Mouse (Mus musculus) lung, adult 18-20 months (tissue): ENCODE measurements around the gene Slc22a3.

Experiments used
- DNase-seq, 2 experiments: peaks; one replicate each; pipeline ENCODE4 v3.0.0; 2022; ENCODE audit warnings: mixed read lengths in 2 of 2

The Slc22a3 gene

DNA sequence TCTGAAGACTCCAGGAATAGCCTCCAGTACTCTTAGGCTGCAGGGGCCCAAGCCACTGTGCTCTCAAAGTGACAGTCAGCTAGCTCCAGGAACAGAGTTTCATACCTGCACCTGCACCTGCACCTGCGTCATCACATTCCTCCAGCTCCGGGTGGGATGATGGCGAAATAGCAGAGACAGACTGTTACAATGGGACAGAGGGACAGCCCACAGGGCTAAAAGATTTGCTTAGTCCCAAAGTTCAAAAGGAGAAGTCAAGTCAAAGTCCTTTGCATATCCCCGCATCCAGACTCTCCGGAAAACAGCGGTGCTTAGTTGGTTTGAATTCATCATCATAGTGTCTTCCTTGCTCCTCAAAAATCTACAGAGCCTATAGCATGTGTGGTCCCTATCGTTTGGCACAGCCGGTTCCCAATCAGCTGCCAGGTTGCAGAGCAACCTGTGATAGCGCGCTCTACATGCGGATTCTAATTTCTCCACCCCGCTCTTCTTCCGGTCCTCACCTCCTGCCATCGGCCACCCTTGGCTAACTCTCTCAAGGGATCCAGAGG is at the start of gene Slc22a3:
Gene Slc22a3, minus strand, starts transcription at position 51 of the 551 bp plus-strand sequence.
- no peak for DNase-seq

DNA sequence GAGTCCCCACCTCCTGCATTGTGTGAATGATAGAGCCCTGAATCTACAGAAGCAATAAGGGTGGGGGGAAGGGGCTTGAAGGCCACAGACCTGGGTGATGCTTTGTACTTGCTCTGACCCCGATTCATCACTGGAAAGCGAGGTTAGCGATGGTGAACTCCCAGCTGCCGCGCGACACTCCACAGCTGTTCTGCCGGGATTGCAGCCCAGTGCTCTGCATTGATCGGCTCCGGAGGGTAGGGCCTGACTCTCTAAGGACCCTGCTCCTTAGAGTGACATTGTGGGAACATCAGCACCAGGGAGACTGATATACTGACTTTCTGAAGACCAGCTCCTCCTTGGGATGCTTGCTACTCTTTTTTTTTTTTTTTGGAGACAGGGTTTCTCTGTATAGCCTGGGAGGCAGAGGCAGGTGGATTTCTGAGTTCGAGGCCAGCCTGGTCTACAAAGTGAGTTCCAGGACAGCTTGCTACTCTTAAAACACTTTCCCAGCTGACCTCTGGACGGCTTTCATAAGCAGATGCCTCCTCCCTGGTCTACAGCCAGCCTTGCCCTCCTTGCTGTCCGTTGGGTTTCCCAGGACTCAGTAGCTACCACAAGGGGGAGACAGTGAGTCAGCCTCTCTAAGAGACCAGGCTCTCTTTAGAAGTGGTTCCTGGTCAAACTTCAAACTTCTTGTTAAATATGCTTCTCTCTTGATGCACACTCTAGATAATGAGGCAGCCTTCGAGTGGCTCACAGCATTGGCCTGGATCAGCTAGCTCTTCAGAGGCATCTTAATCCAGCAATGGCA is 27.0 kb upstream of the Slc22a3 start:
- peak; percentile 60 to 75 for DNase-seq

DNA sequence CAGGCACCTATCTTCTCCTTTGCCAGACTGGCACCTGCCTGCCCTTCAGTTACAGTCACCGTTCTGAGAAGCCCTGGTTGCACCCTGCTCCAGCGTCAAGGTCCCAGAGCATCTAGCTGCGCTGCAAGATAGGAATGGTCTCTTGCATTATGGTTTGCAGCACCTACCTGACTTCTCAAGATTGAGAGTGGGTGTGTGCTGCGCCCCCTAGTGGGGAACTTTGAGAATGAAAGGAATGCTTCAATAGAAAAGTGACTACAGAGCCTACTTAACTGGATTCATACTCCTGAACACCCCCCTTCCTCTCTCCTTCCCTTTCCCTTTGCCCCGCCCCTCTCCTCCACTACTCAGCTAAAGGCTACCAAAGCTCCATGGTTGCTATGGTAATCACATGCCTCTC is 24.6 kb upstream of the Slc22a3 start:
- peak; percentile 18 to 31 for DNase-seq

DNA sequence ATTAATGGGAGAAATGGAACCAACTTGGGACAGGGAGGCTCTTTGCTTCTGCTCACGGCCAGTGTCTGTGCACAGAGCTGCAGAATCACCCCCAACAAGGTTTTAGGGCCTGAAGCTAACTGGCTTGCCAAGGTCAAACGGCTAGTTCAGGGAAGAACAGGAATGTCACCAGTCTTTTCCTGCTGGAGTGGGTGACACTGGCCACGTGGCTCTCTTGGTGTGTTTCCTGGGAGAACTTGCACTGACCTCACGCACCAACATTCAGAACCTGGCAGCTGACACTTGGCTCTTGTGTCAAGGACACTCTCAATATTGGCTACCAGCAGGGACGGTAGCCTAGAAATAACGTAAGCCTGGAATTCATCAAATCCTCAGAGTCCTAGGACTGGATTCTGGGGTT is 22.6 kb upstream of the Slc22a3 start:
- peak; percentile 16 to 46 for DNase-seq

DNA sequence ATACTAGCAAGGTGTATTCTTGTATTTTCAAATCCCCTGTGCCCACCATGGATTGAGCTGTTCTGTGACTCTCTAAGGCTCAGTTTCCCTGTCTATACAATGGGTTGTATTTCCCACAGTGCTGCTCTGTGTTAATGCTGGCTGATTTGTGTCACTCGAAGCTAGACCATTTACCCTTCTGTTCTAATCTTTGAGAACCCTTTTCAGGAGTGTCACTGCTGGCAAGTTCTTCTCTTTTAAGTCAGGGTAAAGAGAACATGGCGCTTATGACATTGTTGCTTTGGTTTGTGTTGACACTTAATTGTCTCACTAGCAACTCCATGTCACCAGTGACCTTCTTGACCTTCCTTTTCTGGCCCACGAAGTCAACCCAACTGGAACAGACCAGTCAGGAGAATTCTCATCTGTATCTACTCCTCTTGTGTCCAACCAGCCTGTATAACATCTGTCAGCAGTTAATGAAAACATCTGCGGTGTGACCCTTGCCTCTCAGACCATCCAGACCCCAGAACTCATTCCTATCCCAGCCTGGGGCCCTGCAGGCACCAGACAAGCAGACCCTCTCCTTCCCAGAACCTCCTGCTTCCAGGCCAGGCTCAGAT is 22.0 kb upstream of the Slc22a3 start:
- peak in 1 of 2 experiments; percentile 32 for DNase-seq

DNA sequence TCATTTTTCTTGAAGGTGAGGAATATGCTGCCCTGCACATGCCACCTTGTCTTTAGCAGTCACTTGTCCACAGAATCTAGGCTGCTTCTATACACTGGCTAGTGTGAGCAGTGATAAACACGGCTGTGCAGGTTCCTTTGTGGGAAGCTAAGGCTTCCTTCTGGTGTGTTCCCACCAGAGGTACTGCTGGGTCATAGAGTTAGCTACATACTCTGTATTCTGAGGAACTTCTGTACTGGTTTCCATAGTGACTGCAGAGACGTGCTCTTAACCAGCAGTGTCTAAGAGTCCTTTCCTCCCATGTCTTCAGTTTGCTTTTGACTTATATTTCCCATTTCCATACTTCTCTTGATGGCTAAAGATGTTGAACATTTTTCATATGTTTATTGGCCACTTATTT is 11.6 kb upstream of the Slc22a3 start:
- no peak for DNase-seq

DNA sequence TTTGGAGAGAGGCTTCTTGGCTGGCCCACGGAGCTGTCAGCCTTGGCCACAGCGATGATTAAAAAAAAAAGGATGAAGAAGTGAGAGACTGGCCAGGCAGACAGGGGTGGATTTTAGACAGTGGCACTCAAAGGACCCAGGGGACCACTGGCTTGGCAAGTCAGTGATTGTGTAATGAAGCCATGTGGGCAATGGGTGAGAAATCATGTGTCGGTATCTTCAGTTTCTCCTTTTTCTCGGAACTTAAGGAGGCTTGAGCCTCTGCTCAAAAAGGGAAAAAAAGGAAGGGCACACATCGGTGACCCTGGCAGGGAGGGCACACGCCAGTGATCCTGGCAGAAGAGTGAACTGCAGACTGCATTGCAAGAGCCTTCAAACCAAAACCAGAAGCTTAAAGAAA is 10.7 kb upstream of the Slc22a3 start:
- no peak for DNase-seq

DNA sequence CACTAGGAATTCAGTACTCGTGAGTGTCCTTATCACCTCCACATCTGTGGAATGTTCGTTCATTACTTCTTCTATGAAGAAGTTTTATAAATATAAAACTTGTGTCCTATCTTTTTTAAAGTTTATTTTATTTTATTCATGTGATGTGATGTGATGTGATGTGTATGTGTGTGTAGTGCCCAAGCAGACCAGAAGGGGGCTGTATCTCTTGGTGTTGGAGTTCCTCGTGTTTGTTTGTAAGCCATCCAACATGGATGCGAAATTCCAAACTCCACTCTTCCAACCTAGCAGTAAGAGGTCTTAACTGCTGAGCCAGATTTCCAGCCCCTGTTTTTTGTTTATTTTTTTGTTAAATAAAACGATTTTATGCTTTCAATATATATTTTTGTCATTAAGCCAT is 6.5 kb upstream of the Slc22a3 start:
- no peak for DNase-seq

DNA sequence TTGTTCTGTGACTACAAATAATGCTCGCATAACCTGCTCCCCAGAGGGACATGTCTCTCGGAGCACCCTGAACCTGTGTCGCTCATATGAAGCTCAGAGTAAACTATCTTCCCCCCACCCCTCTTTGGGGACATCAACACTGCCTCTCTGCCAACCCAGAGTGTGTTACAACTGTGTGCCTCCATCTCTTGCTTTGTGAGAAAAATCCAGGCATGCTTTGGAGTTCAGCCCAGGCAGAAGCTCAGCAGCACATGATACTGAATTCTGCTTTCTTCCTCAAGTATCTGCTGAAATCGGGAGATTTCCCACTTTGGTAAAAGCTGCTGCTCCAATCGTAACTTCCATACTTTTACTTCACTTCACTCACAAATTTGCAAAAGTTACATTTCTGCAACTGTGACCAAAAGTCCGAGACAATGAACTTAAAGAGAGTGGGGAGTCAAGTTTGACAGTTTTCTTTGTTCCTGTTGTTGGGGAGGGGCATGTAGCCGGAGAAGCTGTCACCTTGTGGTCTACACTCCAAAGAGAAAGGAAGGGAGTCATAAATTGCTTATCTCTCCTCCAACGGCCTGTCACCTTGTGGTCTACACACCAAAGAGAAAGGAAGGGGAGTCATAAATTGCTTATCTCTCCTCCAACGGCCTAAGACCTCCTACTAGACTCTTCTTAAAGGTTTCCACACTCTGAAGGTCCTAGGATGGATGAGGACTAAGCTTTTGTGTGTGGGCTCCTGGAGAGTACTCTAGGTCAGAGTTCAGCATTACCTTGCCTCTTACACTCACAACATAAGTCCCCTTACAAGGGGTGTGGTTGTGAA is 5.8 kb upstream of the Slc22a3 start:
- no peak for DNase-seq

DNA sequence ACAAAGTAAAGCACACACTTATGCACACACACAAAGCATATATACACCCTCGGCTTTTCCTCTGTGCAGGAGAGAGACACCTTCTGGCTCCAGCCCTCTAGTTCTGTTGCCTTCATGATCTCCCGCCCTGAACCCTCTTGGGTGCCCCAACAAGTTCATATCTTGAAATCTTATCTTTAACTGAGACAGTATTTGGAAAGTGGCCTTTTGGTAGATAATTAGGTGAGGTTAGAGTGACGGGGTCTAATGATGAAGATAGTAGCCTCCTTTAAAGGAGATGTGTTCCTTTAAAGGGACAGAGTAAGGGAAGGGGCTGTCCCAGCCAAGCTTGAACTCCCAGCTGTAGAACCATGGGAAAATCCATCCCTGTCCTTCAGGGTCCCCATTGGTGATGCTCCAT is 3.7 kb upstream of the Slc22a3 start:
- no peak for DNase-seq

DNA sequence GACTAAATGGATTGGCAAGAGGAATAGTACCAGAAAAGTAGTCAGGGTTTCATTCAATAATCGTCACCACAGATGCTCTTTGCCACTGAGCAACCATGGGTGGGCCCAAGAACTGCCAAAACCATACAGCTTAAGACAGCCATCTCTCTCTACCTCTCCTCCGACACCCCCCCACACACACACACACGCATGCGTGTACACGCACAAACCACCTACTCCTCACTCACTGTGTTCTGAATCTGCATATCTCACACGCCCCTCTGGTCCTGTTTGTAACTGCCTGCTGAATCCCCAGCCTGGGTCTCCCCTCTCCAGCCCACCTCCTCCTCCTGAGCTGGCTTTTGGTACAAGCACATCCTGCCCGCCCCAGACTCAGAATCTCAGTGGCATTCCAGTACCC is 872 bp upstream of the Slc22a3 start:
- no peak for DNase-seq

DNA sequence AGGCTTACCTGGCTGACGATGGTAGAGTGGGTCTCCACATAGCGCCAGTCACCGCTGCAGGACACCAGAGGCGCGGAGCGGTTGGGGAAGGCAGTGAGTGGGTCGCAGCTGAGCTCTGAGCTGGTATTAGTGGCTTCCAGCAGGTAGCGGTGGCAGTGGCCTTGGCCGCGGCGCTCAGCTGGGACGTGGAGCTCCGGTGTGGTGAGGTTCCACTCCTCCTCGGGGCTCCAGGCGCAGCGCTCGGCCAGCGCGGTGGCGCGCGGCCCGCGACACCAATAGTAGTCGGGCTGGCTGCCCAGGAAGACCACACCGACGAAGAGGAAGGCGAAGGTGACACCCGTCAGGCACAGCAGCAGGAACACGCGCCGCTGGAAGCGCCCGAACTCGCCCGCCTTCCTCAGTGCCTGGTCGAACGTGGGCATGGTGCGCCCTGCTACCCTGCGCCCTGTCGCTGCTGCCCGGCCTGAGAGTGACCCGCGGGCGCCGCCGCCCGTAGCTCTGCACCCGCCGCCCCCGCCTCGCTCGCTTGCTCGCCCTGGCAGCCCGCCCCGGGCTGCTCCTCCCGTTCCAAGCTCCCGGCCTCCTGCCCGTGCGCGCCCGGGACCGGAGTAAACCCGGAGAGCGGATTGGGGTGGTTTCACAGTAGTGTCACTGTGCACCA is 471 bp downstream of the Slc22a3 start:
- no peak for DNase-seq

DNA sequence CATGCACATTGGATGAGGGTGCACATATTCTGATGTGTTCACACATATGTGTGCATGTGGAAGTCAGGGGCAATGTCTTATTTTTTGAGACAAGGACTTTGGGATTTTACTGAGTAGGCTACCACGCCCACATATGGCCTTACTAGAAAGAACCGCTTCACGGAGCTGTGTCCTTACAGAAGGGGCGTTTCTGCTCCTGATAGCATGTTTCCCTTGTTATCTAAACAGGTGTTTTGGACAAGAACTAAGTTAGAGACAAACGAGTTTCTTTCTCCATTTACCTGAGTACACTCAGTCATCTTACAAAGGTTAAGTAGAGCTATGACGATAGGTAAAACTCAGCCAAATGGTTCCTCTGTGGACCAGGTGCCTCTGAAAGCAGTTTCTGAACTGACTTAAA is 1.8 kb downstream of the Slc22a3 start:
- no peak for DNase-seq

DNA sequence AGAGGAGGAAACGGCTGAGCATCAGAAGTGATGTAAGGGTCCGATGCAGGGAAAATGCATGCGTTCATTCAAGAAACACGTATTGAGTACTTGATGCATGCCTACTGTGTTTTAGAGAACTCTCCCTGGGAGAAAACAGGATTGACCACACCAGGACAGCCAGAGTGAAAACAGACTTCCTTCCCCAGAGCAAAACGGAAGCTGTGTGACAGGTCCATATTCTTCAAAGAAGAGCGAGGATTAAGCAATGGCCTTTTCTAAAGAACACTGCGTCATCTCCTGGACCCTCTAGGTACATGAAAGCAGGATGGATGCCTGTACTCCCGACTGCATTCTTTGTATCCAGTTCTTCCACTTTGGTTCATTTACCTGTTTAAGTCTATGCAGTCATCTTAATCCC is 8.1 kb downstream of the Slc22a3 start:
- DNase-seq: no peak

DNA sequence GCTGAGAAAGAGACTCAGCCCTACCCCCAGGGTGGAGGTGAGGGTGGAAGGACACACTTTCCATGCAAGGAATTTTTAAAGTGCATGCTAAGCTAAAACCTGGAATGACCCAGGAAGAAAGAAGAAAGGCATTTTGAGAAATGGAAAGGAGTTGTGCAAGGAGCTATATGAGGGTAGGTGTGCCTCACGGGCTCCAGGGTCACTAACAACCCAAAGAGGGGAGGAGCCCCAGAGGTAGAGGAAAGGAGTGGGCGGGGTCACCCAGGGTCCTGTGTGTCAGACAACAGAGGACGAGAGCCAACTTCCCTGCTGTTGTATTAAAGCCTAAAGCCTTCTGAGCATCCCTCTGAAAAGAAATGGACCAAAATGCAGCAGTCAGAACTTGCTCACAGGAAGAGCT is 11.9 kb downstream of the Slc22a3 start:
- DNase-seq: no peak

DNA sequence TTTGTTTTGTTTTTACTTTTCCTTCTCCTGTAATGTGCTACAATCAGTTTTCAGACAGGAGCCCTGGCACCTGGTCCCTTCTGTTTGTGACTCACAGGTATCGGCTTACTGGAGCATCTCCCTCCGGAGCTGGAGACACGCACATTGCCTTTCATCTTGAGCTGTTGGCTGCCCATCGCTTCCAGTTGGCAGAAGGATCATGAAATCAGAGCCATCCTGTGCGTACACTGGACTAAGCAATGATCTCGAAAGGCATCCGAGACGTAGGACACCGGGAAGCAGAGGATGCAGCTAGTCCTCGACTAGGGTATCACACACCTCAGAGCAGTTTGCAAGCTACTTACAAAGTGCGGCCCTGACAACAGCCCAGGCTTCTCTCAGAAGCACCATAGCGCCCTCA is 15.9 kb downstream of the Slc22a3 start:
- no peak for DNase-seq

DNA sequence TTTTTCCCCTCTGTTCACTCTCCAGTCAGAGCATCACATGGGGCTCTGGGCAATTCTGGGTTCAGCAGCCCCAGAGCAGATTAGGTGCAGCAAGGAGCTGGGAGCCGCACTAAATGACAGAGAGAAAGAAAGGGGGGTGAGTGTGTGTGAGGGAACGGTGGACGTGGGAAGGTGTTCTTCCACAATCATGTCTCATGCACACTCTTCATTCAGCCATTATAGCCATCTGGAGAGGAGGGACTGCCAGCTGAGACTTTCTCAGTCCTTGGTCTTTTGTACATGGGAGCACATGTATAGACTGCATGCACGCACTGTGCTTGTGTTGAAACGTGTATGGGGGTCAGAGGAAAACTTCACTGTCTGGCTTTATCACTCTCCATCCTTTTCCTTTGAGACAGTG is 17.6 kb downstream of the Slc22a3 start:
- no peak for DNase-seq

DNA sequence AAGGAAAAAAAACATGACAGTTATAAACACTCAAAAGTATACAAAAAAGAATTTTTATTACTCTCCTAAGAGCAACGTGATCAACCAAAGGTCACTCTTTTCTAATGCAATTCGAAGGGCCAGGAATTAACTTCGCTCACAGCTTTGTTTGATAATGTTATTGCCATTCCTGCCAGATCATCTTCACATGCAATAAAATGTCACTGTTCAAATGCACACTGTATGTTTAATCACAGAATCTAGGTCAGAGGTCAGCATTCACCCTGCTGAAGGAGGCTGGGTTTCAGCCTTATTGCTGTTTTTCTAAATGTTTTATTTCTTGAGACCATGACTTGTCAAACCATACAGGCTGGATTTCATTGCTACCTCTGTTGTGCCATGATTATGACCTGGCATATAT is 21.8 kb downstream of the Slc22a3 start:
- DNase-seq: no peak

DNA sequence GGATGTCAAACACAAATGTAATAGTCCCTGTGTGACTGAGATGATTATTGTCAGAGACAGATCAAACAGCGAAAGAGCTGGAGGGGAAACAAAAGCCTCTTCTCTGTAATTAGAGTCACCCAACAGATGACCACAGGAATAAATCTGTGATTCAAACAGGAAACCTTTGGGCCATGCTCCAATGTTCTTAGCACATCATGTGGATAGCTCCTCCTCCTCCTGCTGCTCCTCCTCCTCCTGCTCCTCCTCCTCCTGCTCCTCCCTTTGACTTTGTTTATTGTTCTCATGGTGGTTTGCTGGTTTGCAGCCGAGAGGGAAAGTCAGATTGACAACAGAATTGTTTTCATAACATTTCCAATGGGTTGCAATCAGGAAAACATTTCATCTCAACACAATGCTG is 28.1 kb downstream of the Slc22a3 start:
- DNase-seq: peak in 1 of 2 experiments; percentile 35

DNA sequence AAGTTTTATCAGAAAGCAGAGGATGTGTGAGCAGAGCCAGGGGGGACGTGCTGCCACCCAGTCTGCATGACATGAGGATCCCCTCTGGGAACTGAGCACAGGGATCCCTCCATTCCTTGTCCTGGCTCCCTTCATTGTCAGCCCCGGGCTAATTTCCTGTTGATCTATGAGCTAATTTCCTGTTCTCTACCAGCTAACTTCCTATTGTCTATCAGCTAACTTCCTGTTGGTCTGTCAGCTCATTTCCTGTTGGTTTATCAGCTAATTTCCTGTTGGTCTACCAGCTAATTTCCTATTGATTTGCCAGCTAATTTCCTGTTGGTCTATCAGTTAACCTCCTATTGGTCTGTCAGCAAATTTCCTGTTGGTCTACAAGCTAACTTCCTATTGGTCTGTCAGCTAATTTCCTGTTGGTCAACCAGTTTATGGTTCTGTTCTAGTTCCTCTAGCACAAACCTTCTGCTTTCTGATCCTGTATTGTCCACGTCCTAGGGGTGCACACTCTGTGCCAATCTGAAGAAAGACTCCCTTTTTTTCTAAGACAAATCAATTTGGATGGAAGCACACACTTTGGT is 32.9 kb downstream of the Slc22a3 start:
- DNase-seq: no peak

DNA sequence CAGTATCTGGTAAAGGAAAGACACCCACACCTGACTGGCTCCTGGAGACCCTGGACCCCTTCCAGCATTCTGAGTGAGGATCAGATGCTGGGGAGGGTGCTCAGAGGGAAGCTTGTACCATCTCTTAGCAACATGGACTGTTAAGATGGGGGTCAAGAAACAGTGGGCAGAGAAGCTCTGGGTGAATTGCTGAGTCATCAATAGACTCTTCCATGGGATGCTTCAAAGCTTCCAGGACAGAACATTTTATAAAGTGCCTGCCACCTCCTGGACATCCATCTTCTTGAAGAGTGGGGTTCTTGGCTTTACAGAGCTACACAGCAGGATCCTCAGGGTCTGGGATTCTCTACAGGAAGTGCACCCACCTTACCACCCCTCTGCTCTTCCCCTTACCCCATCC is 35.0 kb downstream of the Slc22a3 start:
- DNase-seq: no peak

DNA sequence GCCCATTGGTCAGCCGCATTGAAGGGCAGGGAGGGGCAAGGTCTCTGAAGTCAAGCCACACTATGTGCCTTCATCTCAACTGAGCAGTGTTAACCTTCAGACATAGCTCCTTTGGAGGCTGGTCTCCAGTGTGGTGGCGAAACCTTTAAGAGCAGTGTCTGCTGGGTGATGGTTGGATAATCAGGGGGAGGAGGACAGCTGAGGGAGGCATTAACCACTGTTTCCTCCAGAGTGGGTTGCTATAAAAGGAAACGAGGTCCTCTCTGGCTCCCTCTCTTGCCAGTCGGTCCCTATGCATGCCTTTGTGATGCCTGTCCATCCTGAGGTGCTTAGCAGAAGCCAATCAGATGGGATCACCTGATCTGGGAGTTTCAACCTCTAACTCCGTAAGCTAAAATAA is 38.8 kb downstream of the Slc22a3 start:
- no peak for DNase-seq

DNA sequence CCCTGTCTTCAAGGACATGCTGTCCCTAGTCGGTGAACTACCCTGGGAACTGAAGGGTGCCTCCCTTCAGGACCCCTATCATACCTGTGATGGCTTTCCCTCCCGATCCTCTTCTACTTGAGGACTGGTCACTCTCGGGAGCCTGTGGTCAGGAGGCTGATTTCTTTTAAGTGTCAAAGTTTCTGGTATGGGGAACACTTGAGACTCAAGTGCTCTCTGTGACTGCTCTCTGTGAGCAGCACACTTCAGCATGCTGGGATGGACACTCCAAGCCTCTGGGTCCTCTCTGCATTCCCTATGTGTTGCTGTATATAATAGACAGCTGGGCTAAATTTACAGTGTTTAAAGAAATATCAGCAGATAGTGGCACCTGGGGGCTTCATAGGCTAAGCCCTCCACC is 39.9 kb downstream of the Slc22a3 start:
- DNase-seq: peak in 1 of 2 experiments; percentile 30
